Mouse (Mus musculus): ENCODE measurements around the gene A3galt2.

GRCm38 (mm10) chr4:128801675-128802465 is 46.7 kb downstream of the A3galt2 start:
- no peak for TF ChIP-seq CTCF (IDR thresholded peaks at IDR 0.05; ENCODE audit: low read depth, low read length)
- TF ChIP-seq POLR2A (IDR thresholded peaks at IDR 0.05; ENCODE audit: borderline replicate concordance, low read depth, low read length) = no peak
